ENCODE assay signal across 7 mouse cellular contexts in genomic region chr4:114578153-114578950, GRCm38 (mm10).
DNase-seq lines count a peak whose midpoint lies in the region; ATAC-seq and TF ChIP-seq lines count a peak whose summit lies in the region.

No protein-coding gene starts in this region.

- no peak for TF ChIP-seq CTCF in lung, postnatal 0 days (IDR thresholded peaks at IDR 0.05)
- no peak for TF ChIP-seq CTCF in stomach, postnatal 0 days (IDR thresholded peaks at IDR 0.05; ENCODE audit: low read depth)

- H3K27me3 ChIP-seq in hindbrain, embryonic 11.5 days (ENCODE audit: control insufficient read depth, insufficient read depth, low read length), result no peaks in the 10 kb centered on the region
- H3K27me3 ChIP-seq in lung, postnatal 0 days (replicated peaks; ENCODE audit: insufficient read depth, low read length), result no peaks in the 10 kb centered on the region
- no peaks in the 10 kb centered on the region for H3K27me3 ChIP-seq in stomach, postnatal 0 days (ENCODE audit: control insufficient read depth, insufficient read depth, low read length)

- H3K4me2 ChIP-seq in hindbrain, embryonic 11.5 days (replicated peaks; ENCODE audit: low read depth, low read length), result no peak overlapping the region
- no peak overlapping the region for H3K4me2 ChIP-seq in lung, postnatal 0 days (replicated peaks; ENCODE audit: low read depth, low read length)
- no peak overlapping the region for H3K4me2 ChIP-seq in stomach, postnatal 0 days (replicated peaks; ENCODE audit: low read depth)

- H3K36me3 ChIP-seq in hindbrain, embryonic 11.5 days (ENCODE audit: control insufficient read depth, insufficient read depth, low read length), result no peaks in the 10 kb centered on the region
- H3K36me3 ChIP-seq in lung, postnatal 0 days (ENCODE audit: insufficient read depth, low read length), result no peaks in the 10 kb centered on the region
- no peaks in the 10 kb centered on the region for H3K36me3 ChIP-seq in stomach, postnatal 0 days (ENCODE audit: control insufficient read depth, insufficient read depth, low read length)

- TF ChIP-seq EP300 in lung, postnatal 0 days (IDR thresholded peaks at IDR 0.05), result no peak
- no peak for TF ChIP-seq EP300 in stomach, postnatal 0 days (optimal IDR thresholded peaks at IDR 0.05)

- no peaks in the 10 kb centered on the region for H3K4me1 ChIP-seq in hindbrain, embryonic 11.5 days (replicated peaks; ENCODE audit: control insufficient read depth, insufficient read depth, low read length)
- peaks cover 10% of the 10 kb centered on the region; the same call in 1 of the 2 replicates for H3K4me1 ChIP-seq in lung, postnatal 0 days (ENCODE audit: insufficient read depth, low read depth, low read length)
- H3K4me1 ChIP-seq in stomach, postnatal 0 days (replicated peaks; ENCODE audit: control insufficient read depth, insufficient read depth), result no peaks in the 10 kb centered on the region; the same call in 1 of the 2 replicates

- H3K27ac ChIP-seq in hindbrain, embryonic 11.5 days (ENCODE audit: low read depth, low read length), result no peak overlapping the region
- no peak overlapping the region for H3K27ac ChIP-seq in lung, postnatal 0 days (ENCODE audit: low read length)
- H3K27ac ChIP-seq in stomach, postnatal 0 days (replicated peaks), result no peak overlapping the region

- ATAC-seq in hindbrain, embryonic 11.5 days (ENCODE audit: low FRiP score), result peak; percentile 77
- peak; percentile 81 for ATAC-seq in lung, postnatal 0 days
- ATAC-seq in stomach, postnatal 0 days (ENCODE audit: low FRiP score, low TSS enrichment), result peak; percentile 85
- ATAC-seq in granulocyte monocyte progenitor cell, adult 5-6 weeks (replicated peaks; ENCODE audit: poor library complexity, severe bottlenecking), result no peak

- peak; percentile 11 for DNase-seq in right cerebral cortex, postnatal 4 days
- no peak for DNase-seq in right cerebral cortex, postnatal 36 days (ENCODE audit: low spot score in 2 of 2)
- DNase-seq in hindbrain, embryonic 11.5 days (ENCODE audit: low spot score), result peak; percentile 34
- DNase-seq in lung, postnatal 0 days (ENCODE audit: low spot score), result peak; percentile 44
- DNase-seq in stomach, postnatal 0 days (ENCODE audit: low spot score), result peak; percentile 21
- DNase-seq in urinary bladder, adult 18-20 months (ENCODE audit: low spot score in 2 of 2), result no peak

- 45% methylated on average over 12 of the region's 12 CpGs for WGBS in hindbrain, embryonic 11.5 days
- WGBS in lung, postnatal 0 days, result 26% methylated on average over 12 of the region's 12 CpGs
- 40% methylated on average over 12 of the region's 12 CpGs for WGBS in stomach, postnatal 0 days

- no peak overlapping the region for H3K4me3 ChIP-seq in hindbrain, embryonic 11.5 days (ENCODE audit: low read depth, low read length)
- no peak overlapping the region for H3K4me3 ChIP-seq in lung, postnatal 0 days (ENCODE audit: low read depth, low read length)
- H3K4me3 ChIP-seq in stomach, postnatal 0 days (ENCODE audit: low read depth, low read length), result no peak overlapping the region

- H3K9me3 ChIP-seq in hindbrain, embryonic 11.5 days (ENCODE audit: control insufficient read depth, low read length), result no peaks in the 10 kb centered on the region
- no peaks in the 10 kb centered on the region for H3K9me3 ChIP-seq in lung, postnatal 0 days (ENCODE audit: low read length)
- no peaks in the 10 kb centered on the region for H3K9me3 ChIP-seq in stomach, postnatal 0 days (ENCODE audit: control insufficient read depth, low read length)

- no peak overlapping the region for H3K9ac ChIP-seq in hindbrain, embryonic 11.5 days (ENCODE audit: low read depth, low read length)
- H3K9ac ChIP-seq in lung, postnatal 0 days (replicated peaks; ENCODE audit: low read depth), result no peak overlapping the region
- no peak overlapping the region for H3K9ac ChIP-seq in stomach, postnatal 0 days (ENCODE audit: low read length)

Comparison
In these comparisons a context has a peak if more than half of its experiments do, and no peak if none do; other contexts are left out.
1. DNase-seq: peak in right cerebral cortex, postnatal 4 days (single experiment), hindbrain, embryonic 11.5 days (single experiment), lung, postnatal 0 days (single experiment) and stomach, postnatal 0 days (single experiment); none in right cerebral cortex, postnatal 36 days (0 of 2) and urinary bladder, adult 18-20 months (0 of 2).